Mouse (Mus musculus): ENCODE results near the gene AC124502.3.

DNA sequence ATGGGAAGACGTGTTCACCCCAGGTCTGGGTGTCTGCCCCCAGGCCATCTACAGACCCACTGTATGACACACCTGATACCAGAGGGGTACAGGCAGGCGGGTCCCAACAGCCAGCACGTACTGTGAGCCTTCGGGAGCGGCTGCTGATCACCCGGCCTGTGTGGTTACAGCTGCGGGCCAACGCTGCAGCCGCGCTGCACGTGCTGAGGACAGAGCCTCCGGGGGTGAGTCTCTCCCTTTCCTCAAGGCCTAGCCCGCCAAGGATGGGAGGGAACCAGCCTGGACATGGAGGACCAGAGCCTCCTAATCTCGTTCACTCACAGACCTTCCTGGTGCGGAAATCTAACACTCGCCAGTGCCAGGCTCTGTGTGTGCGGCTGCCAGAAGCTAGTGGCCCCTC lies 12.3 kb downstream of the AC124502.3 start:
- no peak for TF ChIP-seq CTCF (conservative IDR thresholded peaks at IDR 0.05; ENCODE audit: insufficient read depth, insufficient read length, low read depth, low read length)
- no peak for TF ChIP-seq POLR2A (IDR thresholded peaks at IDR 0.05; ENCODE audit: low read depth, low read length)
